In genomic region chr3:97159509-97159850, GRCm38 (mm10) we compare ENCODE assay signal across 8 mouse cellular contexts. TPM values are rescaled to one million over a fixed set of nuclear protein-coding genes. Genes with fewer than 3 reads are reported as not detected.
A peak's percentile ranks its signal among the peaks of the same experiment; 100 is the strongest.
DNase-seq lines count a peak whose midpoint lies in the region; ATAC-seq and TF ChIP-seq lines count a peak whose summit lies in the region.

No protein-coding gene starts in this region.

- H3K9ac ChIP-seq in heart, adult 2 months (ENCODE audit: low read depth, low read length): peak overlapping the region; percentile 91
- peak overlapping the region; percentile 77 for H3K9ac ChIP-seq in forebrain, embryonic 12.5 days
- peak overlapping the region; percentile 78 for H3K9ac ChIP-seq in liver, embryonic 15.5 days

- TF ChIP-seq EP300 in heart, adult 2 months (IDR thresholded peaks at IDR 0.05; ENCODE audit: insufficient read depth, low read depth, low read length): no peak

- peak overlapping the region; percentile 90 for H3K4me3 ChIP-seq in heart, adult 2 months
- H3K4me3 ChIP-seq in forebrain, embryonic 12.5 days (replicated peaks): peak overlapping the region; percentile 82
- peak overlapping the region; percentile 78 for H3K4me3 ChIP-seq in liver, embryonic 15.5 days (replicated peaks)

- 30% methylated on average over 6 of the region's 6 CpGs for WGBS in heart, adult 2 months
- WGBS in forebrain, embryonic 12.5 days: 5% methylated on average over 6 of the region's 6 CpGs
- 8% methylated on average over 6 of the region's 6 CpGs for WGBS in liver, embryonic 15.5 days (ENCODE audit: insufficient replicate concordance)

- peak overlapping the region; percentile 89 for H3K27ac ChIP-seq in heart, adult 2 months
- H3K27ac ChIP-seq in forebrain, embryonic 12.5 days: no peak overlapping the region; the same call in 1 of the 2 replicates
- H3K27ac ChIP-seq in liver, embryonic 15.5 days (replicated peaks): peak overlapping the region; percentile 76

- no peaks in the 10 kb centered on the region for H3K4me1 ChIP-seq in heart, adult 2 months (ENCODE audit: control insufficient read depth, insufficient read depth, low read length)
- H3K4me1 ChIP-seq in forebrain, embryonic 12.5 days: peaks cover 10% of the 10 kb centered on the region
- H3K4me1 ChIP-seq in liver, embryonic 15.5 days (replicated peaks): peaks cover 23% of the 10 kb centered on the region

- no peaks in the 10 kb centered on the region for H3K79me2 ChIP-seq in heart, adult 2 months (replicated peaks; ENCODE audit: control insufficient read depth, insufficient read depth, low read length)

- TF ChIP-seq CTCF in heart, adult 2 months (IDR thresholded peaks at IDR 0.05): no peak

- peak overlapping the region; percentile 76 for H3K4me2 ChIP-seq in forebrain, embryonic 12.5 days
- H3K4me2 ChIP-seq in liver, embryonic 15.5 days: peak overlapping the region; percentile 84

- DNase-seq in heart, adult 2 months: no peak
- DNase-seq in heart, postnatal 4 days: no peak
- peak; percentile 41 for DNase-seq in CD4-positive, CD25-positive, alpha-beta regulatory T cell, adult 2 months (ENCODE audit: low read depth, low spot score)
- no peak for DNase-seq in spleen, postnatal 14 days (ENCODE audit: low spot score in 2 of 2)
- no peak for DNase-seq in left cerebral cortex, postnatal 4 days
- no peak for DNase-seq in embryo, embryonic 10.5 days (ENCODE audit: low spot score)

- H3K9me3 ChIP-seq in forebrain, embryonic 12.5 days: no peaks in the 10 kb centered on the region
- H3K9me3 ChIP-seq in liver, embryonic 15.5 days (replicated peaks): no peaks in the 10 kb centered on the region

- H3K36me3 ChIP-seq in heart, adult 2 months (ENCODE audit: control insufficient read depth, insufficient read depth, low read length): no peaks in the 10 kb centered on the region
- H3K36me3 ChIP-seq in forebrain, embryonic 12.5 days (replicated peaks): peaks cover 3% of the 10 kb centered on the region; the same call in 1 of the 2 replicates
- no peaks in the 10 kb centered on the region for H3K36me3 ChIP-seq in liver, embryonic 15.5 days (replicated peaks)

- ATAC-seq in forebrain, embryonic 12.5 days (ENCODE audit: low FRiP score): no peak
- no peak for ATAC-seq in liver, embryonic 15.5 days (ENCODE audit: insufficient read depth)

- intact Hi-C loops in heart, adult 2 months (cut with DNase I): loop anchor here (5.0 kb wide), 1 partner anchor 68 kb away; no protein-coding TSS in a partner anchor
- intact Hi-C loops in left cerebral cortex, postnatal 4 days (cut with DNase I): no loop called here

- H3K27me3 ChIP-seq in heart, adult 2 months (ENCODE audit: control insufficient read depth, insufficient read depth, low read length): no peaks in the 10 kb centered on the region
- no peaks in the 10 kb centered on the region for H3K27me3 ChIP-seq in forebrain, embryonic 12.5 days
- H3K27me3 ChIP-seq in liver, embryonic 15.5 days: no peaks in the 10 kb centered on the region

- TF ChIP-seq POLR2A in heart, adult 2 months (IDR thresholded peaks at IDR 0.05; ENCODE audit: insufficient read depth, low read depth, low read length): no peak

RNA-seq across cellular contexts. Expression of gene Acp6, which starts 0.9 kb away (rescaled TPM):
- total RNA-seq in heart, adult 2 months (2021): 10 to 100 TPM; 33.3 to 34.0 TPM
- 32.7 and 43.8 TPM in 2 replicates for polyA plus RNA-seq in heart, adult 2 months (2012; rRNA removed)
- total RNA-seq in heart, postnatal 4 days (2021): 10 to 100 TPM; 32.5 to 33.8 TPM
- 29.7 and 32.2 TPM in 2 replicates for polyA plus RNA-seq in forebrain, embryonic 12.5 days (2016; fragmentation: Nextera tagmentation; extraction: Ambion mirVana)
- polyA plus RNA-seq in liver, embryonic 15.5 days (2015; fragmentation: Nextera tagmentation; extraction: Ambion mirVana): 16.9 and 17.3 TPM in 2 replicates
- total RNA-seq in left cerebral cortex, postnatal 4 days (2021): 10 to 100 TPM; 15.3 to 18.8 TPM
